Mouse (Mus musculus) macrophage (primary cell): Measurements from ENCODE around the gene Spag17. TPM values are rescaled to one million over a fixed set of nuclear protein-coding genes. Genes with fewer than 3 reads are reported as not detected.
"Not testable (repeated sequence)": the region's sequence is repeated elsewhere in the genome, so short reads cannot be mapped to it uniquely, and the experiment has no call there.

ENCODE experiments used
- H3K27ac ChIP-seq: fragments of 350-480 bp; formaldehyde crosslinking; 2 replicates; pipeline ENCODE4 v1.9.0; 2021
- H3K36me3 ChIP-seq: fragments of 350-480 bp; formaldehyde crosslinking; 2 replicates; pipeline ENCODE4 v1.9.0; 2021; ENCODE audit errors: inconsistent target
- H3K4me3 ChIP-seq: fragments of 350-480 bp; formaldehyde crosslinking; 2 replicates; pipeline ENCODE4 v1.9.0; 2021; ENCODE audit errors: inconsistent target
- H3K79me2 ChIP-seq: fragments of 350-480 bp; formaldehyde crosslinking; 2 replicates; pipeline ENCODE4 v1.9.0; 2021; ENCODE audit errors: inconsistent target
- WGBS: methylation state at CpG from one replicate; pipeline ENCODE4 v1.1.7; 2026; ENCODE audit warnings: inconsistent platforms; ENCODE audit not compliant: missing documents; 5-methylcytosine and 5-hydroxymethylcytosine counted together
- polyA plus RNA-seq: library from polyadenylated mRNA; stranded (reverse); fragments of 250-400 nt; gene quantifications from 3 replicates; pipeline ENCODE4 v1.2.4, GENCODE M21; 2018; ENCODE audit warnings: inconsistent platforms
- total RNA-seq, 78 experiments: library from RNA; depleted of rRNA; stranded (reverse); fragments of 250-400 nt; gene quantifications; 1 replicate in 9 of 78; 2 replicates in 24 of 78; 3 replicates in 43 of 78; 4 replicates in 2 of 78; pipeline ENCODE4 v1.2.4; 2018; ENCODE audit warnings: inconsistent platforms in 56 of 78

Gene Spag17
- not detected for total RNA-seq (2018; cell fraction: chromatin; rRNA removed)
- not detected for total RNA-seq (2018; cell fraction: cytosol; rRNA removed)
- total RNA-seq (2018; cell fraction: nucleus; rRNA removed) = not detected
- polyA plus RNA-seq = not detected in 3 replicates

- WGBS = 28% methylated on average over 16 of the region's 16 CpGs
- Histone ChIP-seq H3K4me3 (no peak within 1 kb of the TSS), H3K79me2 (no peaks in the 10 kb centered on the region), H3K36me3 (no peaks in the 10 kb centered on the region), H3K27ac (no peak within 1 kb of the TSS)
Observed at GRCm38 (mm10) chr3:99885187-99885811, at the start of gene Spag17. Gene Spag17 (plus strand): TSS chr3:99885406.

DNA sequence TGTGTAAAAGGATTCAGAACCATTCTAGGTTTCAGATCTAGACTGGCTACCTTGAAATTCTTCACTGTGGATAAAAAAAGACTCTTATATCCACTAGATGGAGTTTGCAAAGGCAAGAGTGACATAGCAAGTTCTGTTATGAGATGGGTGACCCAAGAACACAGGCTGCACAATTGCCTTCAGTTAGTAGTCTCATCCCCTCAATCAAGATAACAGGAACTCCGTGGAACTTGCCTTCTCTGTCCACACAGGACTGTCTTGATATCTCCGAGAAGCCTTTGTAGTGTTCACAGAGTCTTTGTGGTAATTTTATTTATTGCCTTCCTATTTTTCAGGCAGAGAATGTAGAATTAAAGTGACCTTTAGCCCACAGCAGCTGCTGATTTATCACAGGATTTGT, 42.9 kb upstream of the Spag17 start:
- 42% methylated on average over 2 of the region's 2 CpGs for WGBS
- H3K79me2 ChIP-seq = no peaks in the 10 kb centered on the region
- no peak overlapping the region for H3K27ac ChIP-seq
- H3K4me3 ChIP-seq = no peak overlapping the region
- no peaks in the 10 kb centered on the region for H3K36me3 ChIP-seq

GRCm38 (mm10) chr3:99842808-99843207, 42.4 kb upstream of the Spag17 start:
- Histone ChIP-seq H3K79me2 (no peaks in the 10 kb centered on the region), H3K36me3 (no peaks in the 10 kb centered on the region), H3K27ac (no peak overlapping the region), H3K4me3 (no peak overlapping the region)
- WGBS = 72% methylated on average over 3 of the region's 3 CpGs

DNA sequence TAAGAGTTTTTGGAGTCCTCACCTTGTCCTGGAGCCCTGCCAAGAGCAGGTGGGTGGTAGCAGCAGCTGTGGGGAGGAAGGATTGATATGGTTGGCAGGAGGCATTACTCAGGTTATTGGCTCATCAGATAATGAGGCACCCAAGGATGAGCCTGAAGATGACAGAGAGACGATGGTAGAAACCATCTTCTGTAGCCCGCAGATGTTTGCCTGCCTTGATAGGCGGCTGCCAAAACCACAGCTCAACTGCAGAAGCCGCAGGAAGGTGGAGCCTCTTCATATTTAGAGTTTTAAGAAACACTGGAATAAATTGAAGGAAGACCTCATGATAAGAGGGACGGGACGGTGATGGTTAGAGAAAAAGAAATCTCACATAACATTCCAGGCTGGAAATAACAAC, 42.0 kb upstream of the Spag17 start:
- H3K36me3 ChIP-seq = no peaks in the 10 kb centered on the region
- H3K79me2 ChIP-seq = no peaks in the 10 kb centered on the region
- no peak overlapping the region for H3K27ac ChIP-seq
- H3K4me3 ChIP-seq = no peak overlapping the region
- WGBS = 93% methylated on average over 6 of the region's 6 CpGs

GRCm38 (mm10) chr3:99850926-99851325, 34.3 kb upstream of the Spag17 start:
- no peaks in the 10 kb centered on the region for H3K79me2 ChIP-seq
- no peak overlapping the region for H3K27ac ChIP-seq
- WGBS = 86% methylated on average over 6 of the region's 7 CpGs
- no peak overlapping the region for H3K4me3 ChIP-seq
- H3K36me3 ChIP-seq = no peaks in the 10 kb centered on the region

DNA sequence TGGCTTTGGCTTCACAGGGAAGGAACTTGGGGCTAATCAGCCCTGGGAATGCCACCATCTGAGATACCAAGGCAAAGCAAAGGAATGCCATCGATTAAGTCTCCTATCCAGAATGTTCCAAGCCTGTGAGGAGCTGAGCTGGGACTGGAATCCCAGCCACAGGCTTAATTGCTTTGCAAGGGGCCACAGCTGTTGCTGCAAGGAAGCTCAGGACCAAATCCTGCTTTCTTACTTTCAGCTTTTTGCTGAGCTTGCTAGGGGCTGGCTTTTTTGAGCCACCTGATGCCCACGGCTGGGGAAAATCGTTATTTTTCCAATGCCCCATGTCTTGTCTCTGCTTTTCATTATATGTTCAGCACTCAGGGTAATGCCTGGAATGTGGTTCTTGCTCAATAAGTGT, 30.6 kb upstream of the Spag17 start:
- no peak overlapping the region for H3K27ac ChIP-seq
- H3K36me3 ChIP-seq = no peaks in the 10 kb centered on the region
- WGBS = 81% methylated on average over 3 of the region's 3 CpGs
- no peak overlapping the region for H3K4me3 ChIP-seq
- H3K79me2 ChIP-seq = no peaks in the 10 kb centered on the region

- Histone ChIP-seq H3K4me3 (no peak overlapping the region), H3K79me2 (no peaks in the 10 kb centered on the region), H3K27ac (no peak overlapping the region), H3K36me3 (no peaks in the 10 kb centered on the region)
- WGBS = 75% methylated on average over 3 of the region's 3 CpGs
Observed at GRCm38 (mm10) chr3:99858922-99859321, 26.3 kb upstream of the Spag17 start.

DNA sequence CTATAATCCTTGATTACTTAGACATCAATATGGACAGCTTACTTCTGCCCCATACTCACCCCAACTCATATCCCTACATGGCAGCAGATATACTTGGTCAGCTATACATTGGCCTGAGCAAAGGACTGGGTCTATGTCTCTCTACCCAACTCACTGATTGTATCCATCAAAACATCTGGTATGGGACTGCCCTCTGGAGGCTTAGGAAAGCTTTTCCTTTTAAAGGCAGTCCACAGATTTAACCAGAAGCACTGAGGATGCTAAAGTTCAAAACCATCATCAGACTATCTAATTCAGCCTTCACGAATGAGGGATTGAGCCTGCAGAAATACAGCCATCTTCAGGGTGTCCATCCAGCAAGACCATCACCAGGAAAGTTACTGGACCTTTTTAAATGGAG, 20.5 kb upstream of the Spag17 start:
- Histone ChIP-seq H3K79me2 (no peaks in the 10 kb centered on the region), H3K4me3 (no peak overlapping the region), H3K27ac (no peak overlapping the region), H3K36me3 (no peaks in the 10 kb centered on the region)
- WGBS = 78% methylated on average over 1 of the region's 1 CpGs

- no peaks in the 10 kb centered on the region for H3K79me2 ChIP-seq
- no peaks in the 10 kb centered on the region for H3K36me3 ChIP-seq
- no peak overlapping the region for H3K4me3 ChIP-seq
- no peak overlapping the region for H3K27ac ChIP-seq
Observed at GRCm38 (mm10) chr3:99875137-99875536, 10.1 kb upstream of the Spag17 start.

- Histone ChIP-seq H3K79me2 (no peaks in the 10 kb centered on the region), H3K36me3 (no peaks in the 10 kb centered on the region), H3K4me3 (no peak overlapping the region), H3K27ac (no peak overlapping the region)
- WGBS = 85% methylated on average over 3 of the region's 3 CpGs
Observed at GRCm38 (mm10) chr3:99881498-99881897, 3.7 kb upstream of the Spag17 start.

DNA sequence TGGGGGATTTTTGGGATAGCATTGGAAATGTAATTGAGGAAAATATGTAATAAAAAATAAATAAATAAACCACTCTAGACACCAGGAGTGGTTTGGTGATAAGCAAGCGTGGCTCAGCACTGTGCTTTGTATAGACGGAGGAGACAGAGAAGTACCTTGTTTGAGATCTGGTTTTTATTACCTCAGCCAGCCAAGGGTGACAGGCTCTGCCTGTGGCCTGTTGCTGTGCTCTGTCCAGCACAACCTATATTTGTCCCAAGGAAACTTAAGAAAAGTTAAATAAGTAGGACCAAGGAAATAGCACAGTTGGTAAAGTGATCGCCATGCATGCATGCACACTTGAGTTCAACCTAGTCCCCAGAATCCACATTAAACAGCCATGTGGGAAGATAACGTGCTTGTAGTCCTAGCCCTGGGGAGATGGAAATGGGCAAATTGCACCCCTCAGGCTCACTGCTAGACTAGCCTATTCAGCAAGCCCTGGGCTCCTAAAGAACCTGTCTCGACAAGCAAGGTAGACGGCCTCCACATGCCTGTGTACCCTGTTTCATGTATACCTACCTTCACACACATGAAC, 1.1 kb upstream of the Spag17 start:
- Histone ChIP-seq H3K4me3 (no peak overlapping the region), H3K36me3 (no peaks in the 10 kb centered on the region), H3K27ac (no peak overlapping the region), H3K79me2 (no peaks in the 10 kb centered on the region)
- 95% methylated on average over 6 of the region's 6 CpGs for WGBS

DNA sequence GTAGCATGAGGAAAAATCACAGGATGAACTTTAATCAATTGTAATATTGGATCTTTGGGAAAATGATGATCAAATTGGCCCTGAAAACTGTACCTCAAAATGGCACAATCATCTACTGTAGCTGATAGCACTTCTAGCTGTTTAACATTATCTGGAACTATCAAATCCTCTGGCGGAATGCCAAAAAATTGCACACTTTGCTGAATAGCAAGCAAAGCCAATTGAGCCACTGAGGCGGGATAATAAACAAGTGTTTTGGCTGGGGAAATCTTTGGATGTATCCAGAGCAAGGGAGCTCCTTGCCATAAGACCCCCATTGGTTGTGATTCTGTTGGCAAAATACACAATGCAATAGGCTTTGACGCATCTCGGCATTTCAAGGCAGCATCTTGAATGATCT, 9.5 kb downstream of the Spag17 start:
- not testable (repeated sequence) for H3K36me3 ChIP-seq, H3K79me2 ChIP-seq, H3K27ac ChIP-seq, H3K4me3 ChIP-seq
- WGBS = 96% methylated on average over 4 of the region's 4 CpGs

DNA sequence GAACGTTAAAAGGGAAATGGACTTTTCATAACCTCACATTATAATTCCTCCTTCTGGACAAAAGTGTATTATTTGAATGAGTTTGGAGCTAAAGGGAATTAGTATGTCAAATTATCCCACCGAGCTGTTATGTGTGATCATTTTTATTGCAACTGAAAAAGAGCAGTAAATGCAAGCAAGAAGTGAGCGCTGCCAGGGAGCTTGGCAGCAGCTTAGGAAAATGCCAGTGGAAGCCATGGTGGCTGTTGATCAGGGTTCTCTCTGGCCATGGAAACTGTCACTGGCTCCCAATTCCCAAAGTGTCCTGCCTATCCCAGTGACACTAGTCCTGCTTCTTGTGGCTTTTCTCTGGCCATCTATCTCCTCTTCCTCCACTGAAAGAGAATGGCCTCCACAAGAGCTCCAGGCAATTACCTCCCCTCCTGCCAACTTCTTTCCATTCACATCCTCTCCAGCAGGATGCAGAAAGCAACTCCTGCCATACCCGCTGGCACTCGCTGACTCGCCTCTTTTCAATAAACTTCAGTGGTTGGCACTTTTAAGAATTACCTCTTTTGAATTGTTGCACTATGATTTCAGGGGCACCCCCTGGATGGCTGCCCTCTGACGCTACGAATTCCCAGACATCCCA, 28.7 kb downstream of the Spag17 start:
- Histone ChIP-seq H3K36me3 (no peaks in the 10 kb centered on the region), H3K79me2 (no peaks in the 10 kb centered on the region), H3K4me3 (no peak overlapping the region), H3K27ac (no peak overlapping the region)
- 93% methylated on average over 8 of the region's 8 CpGs for WGBS

GRCm38 (mm10) chr3:99922944-99923343, 37.7 kb downstream of the Spag17 start:
- no peak overlapping the region for H3K27ac ChIP-seq
- H3K4me3 ChIP-seq = no peak overlapping the region
- H3K79me2 ChIP-seq = no peaks in the 10 kb centered on the region
- no peaks in the 10 kb centered on the region for H3K36me3 ChIP-seq
- 79% methylated on average over 3 of the region's 3 CpGs for WGBS

DNA sequence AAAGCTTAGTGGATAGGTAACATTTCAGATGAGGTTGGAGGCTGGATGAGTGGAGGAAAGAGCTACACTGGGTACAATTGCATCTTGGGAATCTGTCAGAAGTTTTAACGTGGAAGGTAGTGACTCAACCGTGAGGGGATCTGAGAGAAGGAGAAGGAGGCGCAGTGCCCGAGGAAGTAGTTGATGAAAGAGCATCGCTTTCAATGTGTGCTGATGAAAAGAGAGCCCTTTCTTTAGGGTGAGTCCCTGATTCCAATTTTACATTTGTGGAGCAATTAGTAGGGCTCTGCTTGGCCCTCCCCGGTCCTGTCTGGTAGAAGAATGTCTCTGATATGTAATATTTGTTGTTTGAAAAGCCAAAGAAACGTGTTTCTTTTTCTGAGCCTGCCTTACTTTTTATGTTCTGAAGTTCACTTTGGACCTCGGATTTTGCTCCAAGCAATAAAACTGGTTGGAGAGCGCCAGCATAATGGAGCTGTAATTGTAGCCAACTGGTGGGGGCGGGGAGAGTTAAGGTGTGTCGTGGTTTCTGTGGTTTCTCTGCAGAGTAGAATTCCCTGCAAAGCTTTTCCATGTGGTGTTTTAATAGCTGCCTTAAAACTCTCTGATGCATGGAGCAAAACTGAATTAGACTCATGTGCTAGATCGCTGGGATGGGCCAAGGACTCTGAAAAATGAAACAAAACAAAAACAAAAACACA, 45.9 kb downstream of the Spag17 start:
- no peaks in the 10 kb centered on the region for H3K36me3 ChIP-seq
- WGBS = 70% methylated on average over 11 of the region's 12 CpGs
- H3K4me3 ChIP-seq = no peak overlapping the region
- no peaks in the 10 kb centered on the region for H3K79me2 ChIP-seq
- H3K27ac ChIP-seq = no peak overlapping the region
